Mouse (Mus musculus) forebrain, postnatal 0 days (tissue): ENCODE measurements around the gene Frmd4b. TPM values are rescaled to one million over a fixed set of nuclear protein-coding genes. Genes with fewer than 3 reads are reported as not detected.

Experiments used
- ATAC-seq: fragments of 200-750 bp; cut with Nextera tagmentation; 2 replicates; pipeline ENCODE4 v1.8.0; 2017; ENCODE audit warnings: mild to moderate bottlenecking, moderate library complexity
- DNase-seq: peaks from one replicate; pipeline ENCODE4 v3.0.0-alpha.2; 2015
- H3K27ac ChIP-seq: fragments of 300-500 bp; sonication (generic); 2 replicates; pipeline ENCODE4 v1.5.1; 2014; ENCODE audit warnings: low read depth, mild to moderate bottlenecking, antibody characterized with exemption, low read length, moderate library complexity, mixed read lengths
- H3K27me3 ChIP-seq: fragments of 300-500 bp; sonication (generic); 2 replicates; pipeline ENCODE4 v1.6.1; 2014; ENCODE audit warnings: mild to moderate bottlenecking, low read length, mixed read lengths; ENCODE audit not compliant: insufficient read depth
- H3K36me3 ChIP-seq: fragments of 300-500 bp; sonication (generic); 2 replicates; pipeline ENCODE4 v1.6.1; 2014; ENCODE audit warnings: mild to moderate bottlenecking, moderate library complexity; ENCODE audit not compliant: insufficient read depth
- H3K4me1 ChIP-seq: fragments of 300-500 bp; sonication (generic); 2 replicates; pipeline ENCODE4 v1.6.1; 2014; ENCODE audit warnings: antibody characterized with exemption; ENCODE audit not compliant: insufficient read depth
- H3K4me2 ChIP-seq: fragments of 300-500 bp; sonication (generic); 2 replicates; pipeline ENCODE4 v1.6.1; 2014; ENCODE audit warnings: low read depth, mild to moderate bottlenecking, moderate library complexity
- H3K4me3 ChIP-seq: fragments of 300-500 bp; sonication (generic); 2 replicates; pipeline ENCODE4 v1.5.1; 2014; ENCODE audit warnings: low read depth, low read length, mixed read lengths
- H3K9ac ChIP-seq: fragments of 300-500 bp; sonication (generic); 2 replicates; pipeline ENCODE4 v1.6.1; 2014; ENCODE audit warnings: mild to moderate bottlenecking
- H3K9me3 ChIP-seq: fragments of 300-500 bp; sonication (generic); 2 replicates; pipeline ENCODE4 v1.6.1; 2016; ENCODE audit warnings: low read length
- CTCF ChIP-seq: sonication (generic); IDR thresholded peaks from 2 replicates; pipeline ENCODE4 v1.5.1; 2016; ENCODE audit warnings: antibody characterized with exemption, control low read depth, low read depth
- WGBS: fragments of 180-500 bp; shearing (Covaris S2); extraction: QIAGEN DNeasy Blood & Tissue Kit; methylation state at CpG from one replicate; pipeline ENCODE4 v1.1.7; 2014; 5-methylcytosine and 5-hydroxymethylcytosine counted together
- polyA plus RNA-seq: library from polyadenylated mRNA; unstranded; fragments of >200 nt; fragmentation: Nextera tagmentation; extraction: Ambion mirVana; gene quantifications from 2 replicates; pipeline ENCODE4 v1.2.1, GENCODE M21; 2015
- total RNA-seq: library from RNA; depleted of rRNA; stranded (reverse); fragments of >200 nt; gene quantifications from 2 replicates; pipeline ENCODE4 v1.2.3, GENCODE M21; 2014

The Frmd4b gene
- total and polyA plus RNA-seq, 2 experiments from 2014 or later: 17.0 to 43.7 TPM

GRCm38 (mm10) chr6:97355141-97355540, 262.2 kb downstream of the Frmd4b start:
- Histone ChIP-seq H3K4me3 (no peak overlapping the region), H3K9ac (no peak overlapping the region), H3K27me3 (no peaks in the 10 kb centered on the region), H3K4me1 (no peaks in the 10 kb centered on the region), H3K36me3 (no peaks in the 10 kb centered on the region), H3K27ac (no peak overlapping the region), H3K9me3 (no peaks in the 10 kb centered on the region), H3K4me2 (no peak overlapping the region)
- ATAC-seq: no peak
- WGBS: 22% methylated on average over 8 of the region's 8 CpGs
- TF ChIP-seq CTCF: no peak
- no peak for DNase-seq

GRCm38 (mm10) chr6:97353933-97354332, 263.4 kb downstream of the Frmd4b start:
- Histone ChIP-seq H3K4me1 (no peaks in the 10 kb centered on the region), H3K36me3 (no peaks in the 10 kb centered on the region), H3K9ac (no peak overlapping the region), H3K27ac (no peak overlapping the region), H3K9me3 (no peaks in the 10 kb centered on the region), H3K27me3 (no peaks in the 10 kb centered on the region), H3K4me3 (no peak overlapping the region), H3K4me2 (no peak overlapping the region)
- ATAC-seq: no peak
- no peak for TF ChIP-seq CTCF
- 23% methylated on average over 5 of the region's 5 CpGs for WGBS
- DNase-seq: no peak

GRCm38 (mm10) chr6:97353371-97353770, 264.0 kb downstream of the Frmd4b start:
- Histone ChIP-seq H3K9ac (no peak overlapping the region), H3K4me3 (no peak overlapping the region)

GRCm38 (mm10) chr6:97352505-97353154, 264.7 kb downstream of the Frmd4b start:
- no peak overlapping the region for H3K4me2 ChIP-seq
- H3K4me3 ChIP-seq: no peak overlapping the region
- H3K36me3 ChIP-seq: no peaks in the 10 kb centered on the region
- no peak for TF ChIP-seq CTCF
- no peak overlapping the region for H3K27ac ChIP-seq
- no peaks in the 10 kb centered on the region for H3K9me3 ChIP-seq
- DNase-seq (no peak), ATAC-seq (no peak)
- 12% methylated on average over 10 of the region's 10 CpGs for WGBS
- H3K4me1 ChIP-seq: no peaks in the 10 kb centered on the region
- H3K27me3 ChIP-seq: no peaks in the 10 kb centered on the region
- no peak overlapping the region for H3K9ac ChIP-seq

More at GRCm38 (mm10) chr6:97353371-97353770, 264.0 kb downstream of the Frmd4b start:
- TF ChIP-seq CTCF: no peak
- Histone ChIP-seq H3K4me1 (no peaks in the 10 kb centered on the region), H3K9me3 (no peaks in the 10 kb centered on the region), H3K36me3 (no peaks in the 10 kb centered on the region), H3K27ac (no peak overlapping the region), H3K4me2 (no peak overlapping the region), H3K27me3 (no peaks in the 10 kb centered on the region)
- DNase-seq (no peak), ATAC-seq (no peak)
- WGBS: 38% methylated on average over 6 of the region's 6 CpGs

- Histone ChIP-seq H3K4me3 (no peak overlapping the region), H3K27me3 (no peaks in the 10 kb centered on the region), H3K36me3 (no peaks in the 10 kb centered on the region), H3K27ac (no peak overlapping the region), H3K9ac (no peak overlapping the region), H3K4me1 (no peaks in the 10 kb centered on the region), H3K4me2 (no peak overlapping the region), H3K9me3 (no peaks in the 10 kb centered on the region)
- no peak for DNase-seq
- 28% methylated on average over 8 of the region's 8 CpGs for WGBS
- no peak for ATAC-seq
- no peak for TF ChIP-seq CTCF
These were observed 267.8 kb downstream of the Frmd4b start for GRCm38 (mm10) chr6:97349355-97350138.

GRCm38 (mm10) chr6:97346932-97347331, 270.4 kb downstream of the Frmd4b start:
- no peaks in the 10 kb centered on the region for H3K27me3 ChIP-seq
- H3K9me3 ChIP-seq: no peaks in the 10 kb centered on the region
- 100% methylated on average over 1 of the region's 1 CpGs for WGBS
- no peaks in the 10 kb centered on the region for H3K36me3 ChIP-seq
- H3K9ac ChIP-seq: no peak overlapping the region
- no peak overlapping the region for H3K4me2 ChIP-seq
- TF ChIP-seq CTCF: no peak
- no peaks in the 10 kb centered on the region for H3K4me1 ChIP-seq
- H3K27ac ChIP-seq: no peak overlapping the region
- ATAC-seq: no peak
- H3K4me3 ChIP-seq: no peak overlapping the region
- DNase-seq: no peak

GRCm38 (mm10) chr6:97346527-97346926, 270.8 kb downstream of the Frmd4b start:
- H3K27me3 ChIP-seq: no peaks in the 10 kb centered on the region
- H3K27ac ChIP-seq: no peak overlapping the region; the same call in 1 of the 2 replicates
- no peak overlapping the region for H3K4me2 ChIP-seq
- no peak for TF ChIP-seq CTCF
- H3K9ac ChIP-seq: no peak overlapping the region
- H3K4me3 ChIP-seq: no peak overlapping the region
- H3K36me3 ChIP-seq: no peaks in the 10 kb centered on the region
- ATAC-seq (no peak), DNase-seq (no peak)
- no peaks in the 10 kb centered on the region for H3K9me3 ChIP-seq
- H3K4me1 ChIP-seq: no peaks in the 10 kb centered on the region
- WGBS: 64% methylated on average over 10 of the region's 10 CpGs
